Mouse (Mus musculus) common myeloid progenitor, adult 5-6 weeks (primary cell): ENCODE measurements at regions not wholly inside any gene's neighbourhood (a gene's known extent, or its start where the extent isn't known, plus 50 kb on each side); places are given as distances from the start of the nearest gene placed in this dataset.
A peak's percentile ranks its signal among the peaks of the same experiment; 100 is the strongest.
"Not testable (repeated sequence)": the region's sequence is repeated elsewhere in the genome, so short reads cannot be mapped to it uniquely, and the experiment has no call there.

Experiments used
- ATAC-seq: replicated peaks from 2 replicates; pipeline ENCODE4 v1.8.0; 2016; ENCODE audit warnings: low read depth, mild to moderate bottlenecking, moderate TSS enrichment, inconsistent platforms; ENCODE audit not compliant: poor library complexity, severe bottlenecking

- ATAC-seq, result no peak
Measured at GRCm38 (mm10) chr9:32939626-32940025, 303.6 kb downstream of the Ets1 start.

- peak; percentile 96 for ATAC-seq
Measured at GRCm38 (mm10) chr9:32940111-32940813, 304.2 kb downstream of the Ets1 start.

- ATAC-seq, result no peak
Measured at GRCm38 (mm10) chr9:32940919-32941767, 305.1 kb downstream of the Ets1 start.

- no peak for ATAC-seq
Measured at GRCm38 (mm10) chr9:32941768-32942030, 305.7 kb downstream of the Ets1 start.

GRCm38 (mm10) chr9:32947221-32947620, 311.2 kb downstream of the Ets1 start:
- ATAC-seq, result no peak

GRCm38 (mm10) chr9:32949036-32949435, 313.0 kb downstream of the Ets1 start:
- no peak for ATAC-seq

DNA sequence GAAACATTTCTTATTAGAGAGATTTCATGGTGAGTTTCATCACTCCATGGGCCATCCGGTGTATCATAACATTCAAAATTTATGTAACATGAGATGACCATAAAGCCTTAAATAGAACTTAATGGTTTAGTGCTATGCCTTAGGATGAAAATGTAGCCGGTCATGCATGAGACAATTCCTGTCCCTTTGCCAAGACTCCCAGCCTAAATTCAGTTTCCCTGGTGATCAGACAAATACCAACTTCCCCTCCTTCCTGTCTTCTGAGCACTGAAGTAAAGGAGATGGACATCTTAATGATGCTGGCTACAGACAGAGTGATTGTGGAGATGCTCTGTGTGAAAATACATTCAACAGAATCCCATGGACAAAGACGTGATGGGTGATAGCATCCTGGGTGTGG, 322.7 kb downstream of the Ets1 start:
- ATAC-seq, result no peak

- ATAC-seq, result not testable (repeated sequence)
Measured at GRCm38 (mm10) chr9:32959468-32959867, 323.4 kb downstream of the Ets1 start.

GRCm38 (mm10) chr9:32962679-32963205, 326.7 kb downstream of the Ets1 start:
- ATAC-seq, result 0 out of 2 replicates have a peak, but pooled peaks have one; percentile 39

DNA sequence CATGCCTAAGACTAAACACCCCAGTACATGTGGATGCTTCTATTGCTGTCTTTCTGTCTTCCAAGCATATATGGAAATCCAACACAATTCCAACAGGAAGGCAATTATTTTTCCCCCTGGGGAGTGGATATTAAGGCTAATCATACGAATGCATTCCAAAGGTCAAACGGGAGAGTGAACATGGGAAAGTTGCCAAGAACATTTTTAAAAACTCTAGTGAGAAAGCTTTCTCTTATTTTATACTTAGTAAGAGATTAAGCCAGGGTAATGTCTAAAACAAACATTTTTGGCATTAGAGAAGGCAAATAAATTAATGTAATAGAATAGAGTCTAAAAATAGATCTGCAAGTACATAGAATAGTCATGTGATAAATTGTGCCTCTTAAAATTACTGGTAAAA, 332.4 kb downstream of the Ets1 start:
- no peak for ATAC-seq

- no peak for ATAC-seq
Measured at GRCm38 (mm10) chr9:32971421-32971820, 335.4 kb downstream of the Ets1 start.

- ATAC-seq, result no peak
Measured at GRCm38 (mm10) chr9:32971926-32972325, 335.9 kb downstream of the Ets1 start.

GRCm38 (mm10) chr9:32972431-32973052, 336.5 kb downstream of the Ets1 start:
- ATAC-seq, result no peak

DNA sequence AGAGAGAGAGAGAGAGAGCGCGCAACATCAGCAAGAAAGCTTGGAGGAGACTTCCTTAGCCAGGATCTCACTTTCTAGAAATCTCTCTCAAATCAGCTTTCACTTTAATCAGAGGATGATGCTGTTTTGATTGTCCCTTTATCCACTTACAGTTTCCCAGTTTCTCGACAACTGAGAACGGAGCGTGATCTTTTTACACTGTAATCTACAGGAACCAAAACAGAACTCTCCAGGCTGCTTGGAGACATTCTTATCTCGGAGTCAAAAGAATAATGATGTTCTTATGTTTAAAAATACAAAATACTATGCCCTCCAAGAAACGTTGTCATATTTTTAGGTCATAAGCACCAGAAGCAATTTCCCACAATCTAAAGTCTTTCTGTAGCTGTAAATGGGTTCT, 341.7 kb downstream of the Ets1 start:
- ATAC-seq, result no peak

DNA sequence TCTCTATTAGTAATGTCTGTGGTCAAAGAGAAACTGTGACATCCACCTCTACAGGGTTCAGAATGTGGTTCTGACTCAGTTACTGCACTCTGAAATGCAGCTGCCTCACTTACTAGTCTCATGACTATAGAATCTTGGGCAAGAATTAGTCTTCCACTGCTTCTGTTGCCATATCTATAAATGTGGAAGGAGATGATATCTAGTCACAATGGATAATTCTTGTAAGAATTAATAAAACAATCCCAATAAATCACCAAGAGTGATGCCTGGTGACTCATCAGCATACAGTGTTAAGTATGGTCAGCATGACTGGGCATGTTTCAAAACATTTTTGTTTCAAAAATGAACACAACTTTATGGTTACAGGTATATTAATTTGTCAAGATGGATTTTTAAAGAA, 344.8 kb downstream of the Ets1 start:
- no peak for ATAC-seq

DNA sequence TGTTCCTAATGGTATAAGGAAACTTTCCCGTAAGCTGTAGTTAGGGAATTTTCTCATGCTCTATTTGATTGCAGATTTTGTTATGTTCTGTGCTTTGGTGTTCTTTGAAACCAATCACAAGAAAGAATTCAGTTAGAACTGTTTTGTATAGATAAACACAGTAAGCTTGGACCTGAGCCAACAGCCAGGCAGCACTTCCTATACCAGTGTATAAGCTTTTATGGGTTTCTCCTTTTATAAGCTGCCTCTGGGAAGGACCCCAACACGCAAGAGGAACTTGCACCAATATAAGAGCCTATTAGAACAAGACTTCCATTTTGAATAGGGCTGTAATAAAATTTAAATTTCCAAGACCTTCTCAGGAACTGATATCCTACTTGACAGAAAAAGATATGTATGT, 347.2 kb downstream of the Ets1 start:
- peak; percentile 73 for ATAC-seq

GRCm38 (mm10) chr9:32986836-32987673, 351.0 kb downstream of the Ets1 start:
- ATAC-seq, result no peak

DNA sequence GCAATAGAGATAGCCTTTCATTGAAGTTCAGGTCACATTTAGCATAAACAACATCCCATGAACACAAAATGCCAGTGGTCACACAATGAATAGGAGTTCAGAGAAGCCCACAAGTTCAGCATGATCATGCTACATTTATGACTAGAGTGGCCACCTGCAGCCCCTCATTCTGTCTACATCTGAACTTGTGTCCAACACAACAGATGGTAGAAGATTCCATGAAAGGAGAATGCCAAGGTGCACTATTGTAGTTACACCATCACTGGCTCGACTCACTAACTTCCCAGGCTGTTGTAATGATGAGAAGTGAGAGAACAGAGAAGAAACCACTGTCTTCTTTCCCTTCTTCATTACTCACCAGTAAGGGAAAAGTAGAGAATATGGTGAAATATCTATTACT, 353.0 kb downstream of the Ets1 start:
- no peak for ATAC-seq

GRCm38 (mm10) chr9:32998323-32998722, 362.3 kb downstream of the Ets1 start:
- ATAC-seq, result no peak

DNA sequence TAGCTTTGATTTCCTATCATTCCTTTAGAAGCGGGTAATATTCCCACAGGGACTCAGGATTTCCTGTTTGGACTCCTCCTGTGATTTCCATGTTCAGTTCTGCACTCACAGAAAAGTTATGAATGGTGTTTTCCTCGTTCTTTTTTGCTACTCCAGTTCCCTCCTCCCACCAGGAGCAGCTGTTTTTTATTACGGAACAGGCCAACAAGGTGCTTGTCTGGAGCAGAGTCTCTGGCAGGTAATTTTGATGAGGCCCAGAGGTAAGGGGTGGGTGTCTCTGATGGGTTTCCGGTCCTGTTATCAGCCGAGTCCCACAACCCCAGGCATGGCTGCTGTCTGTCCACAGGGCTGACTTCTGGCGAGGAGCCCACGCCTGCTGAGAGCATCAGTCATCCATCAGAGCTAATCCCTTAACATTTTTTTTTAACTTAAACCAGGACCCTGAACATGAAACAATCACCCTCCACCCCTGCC, 364.7 kb downstream of the Ets1 start:
- ATAC-seq, result no peak
